Mouse (Mus musculus) mammary gland, adult 2 months (tissue): ENCODE measurements around the gene Btbd35f7. TPM values are rescaled to one million over a fixed set of nuclear protein-coding genes. Genes with fewer than 3 reads are reported as not detected.

Experiments
- polyA plus RNA-seq: library from polyadenylated mRNA; depleted of rRNA; stranded (reverse); fragments of >200 nt; gene quantifications from 2 replicates; pipeline ENCODE4 v1.2.3, GENCODE M21; 2012; ENCODE audit warnings: low replicate concordance; rRNA removed

Gene Btbd35f7
- not detected in 2 replicates for polyA plus RNA-seq

GRCm38 (mm10) chrX:5668767-5669166, at the start of gene Btbd35f7:
Gene Btbd35f7, plus strand, starts transcription at chrX:5669067.

Other genes with a start within 250 kb of the Btbd35f7 start
- gene Mycs, start 199.8 kb upstream of the Btbd35f7 start, polyA plus RNA-seq = not detected in 2 replicates